Mouse (Mus musculus): Measurements from ENCODE around the gene Gm9922.
A peak's percentile ranks its signal among the peaks of the same experiment; 100 is the strongest.

Gm9922 gene

GRCm38 (mm10) chr14:101729237-101729971, at the start of gene Gm9922, which contains the start of gene Lmo7:
Gene Gm9922, minus strand, starts transcription at chr14:101729814.
Gene Lmo7, plus strand, starts transcription at chr14:101729957.
- DNase-seq (ENCODE audit: low spot score): peak; percentile 37

- DNase-seq (ENCODE audit: low spot score): no peak
These were observed 48.8 kb upstream of the Gm9922 start for GRCm38 (mm10) chr14:101778426-101778825.

GRCm38 (mm10) chr14:101777129-101777493, 47.5 kb upstream of the Gm9922 start:
- no peak for DNase-seq (ENCODE audit: low spot score)

DNA sequence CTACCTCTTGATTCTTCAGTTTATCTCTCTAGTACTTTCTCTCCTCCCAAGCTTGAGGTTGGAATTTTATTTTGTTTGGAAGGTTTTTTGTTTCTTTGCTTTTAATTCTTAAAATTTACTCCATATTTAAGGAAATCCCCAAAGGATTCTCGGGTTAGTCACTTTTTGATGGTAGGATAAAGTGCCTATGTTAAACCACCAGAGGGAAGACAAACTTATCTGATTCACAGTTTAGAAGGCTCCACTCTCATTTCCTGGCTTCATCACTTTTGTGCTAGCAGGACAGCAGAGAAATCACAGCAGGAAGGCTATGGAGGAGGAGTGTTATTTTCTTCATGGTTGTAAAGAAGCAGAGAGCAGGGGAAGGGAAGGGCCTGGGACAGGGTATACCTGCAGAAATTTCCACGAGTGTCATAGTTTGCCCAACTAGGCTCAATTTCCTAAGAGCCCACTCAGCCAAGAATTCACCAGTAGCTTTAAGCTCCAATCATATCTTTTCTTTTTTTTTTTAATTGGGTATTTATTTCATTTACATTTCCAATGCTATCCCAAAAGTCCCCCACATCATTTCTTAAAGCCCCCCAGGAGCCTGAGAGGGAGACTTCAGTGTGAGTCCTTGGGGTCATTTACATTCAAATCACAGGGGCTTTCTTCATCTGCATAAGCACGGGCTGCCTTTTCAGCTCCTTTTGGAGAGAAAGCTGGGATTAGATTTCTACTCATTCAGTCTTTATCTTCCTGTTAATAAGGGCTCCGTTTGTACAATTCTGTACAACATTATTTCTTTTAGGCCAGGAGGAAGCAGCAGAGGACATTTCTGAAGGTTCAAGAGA, 46.9 kb upstream of the Gm9922 start:
- DNase-seq (ENCODE audit: low spot score): no peak

DNA sequence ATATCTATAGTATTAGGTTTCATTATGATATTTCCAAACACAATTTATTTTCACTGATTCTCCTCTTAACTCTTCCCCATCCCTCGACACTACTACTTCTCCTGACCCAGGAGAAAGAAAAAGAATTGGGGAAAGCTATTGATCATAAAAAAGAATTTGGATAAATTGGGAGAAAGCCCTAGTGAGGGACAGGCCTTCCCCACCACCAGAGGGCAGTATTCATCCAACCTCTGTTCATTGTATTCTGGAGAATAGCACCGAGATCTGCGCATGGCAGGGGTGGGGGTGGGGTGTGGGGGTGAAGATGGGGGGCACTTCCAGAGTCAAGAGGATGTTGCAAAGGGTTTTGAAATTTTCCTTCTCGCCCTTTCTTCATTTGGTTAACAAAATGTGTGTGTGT, 45.0 kb upstream of the Gm9922 start:
- no peak for DNase-seq (ENCODE audit: low spot score)

DNA sequence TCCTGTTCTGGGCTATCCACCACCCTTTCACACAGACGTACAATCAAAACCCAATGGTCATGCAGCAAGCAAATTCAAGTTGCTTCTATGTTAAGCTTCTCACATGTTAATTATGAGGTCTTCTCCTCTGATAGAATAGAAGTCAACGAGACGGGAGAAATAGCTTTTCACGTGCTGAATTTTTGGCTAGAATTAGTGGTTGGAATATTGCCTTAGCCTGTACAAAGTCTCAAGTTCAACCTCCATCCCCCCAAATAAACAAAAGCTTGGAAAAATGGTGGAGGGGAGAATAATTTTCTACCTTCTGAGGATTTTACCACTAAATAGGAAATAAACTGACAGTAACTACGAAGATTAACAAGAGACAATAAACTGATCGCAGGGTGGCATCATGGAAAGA, 42.1 kb upstream of the Gm9922 start:
- no peak for DNase-seq (ENCODE audit: low spot score)

DNA sequence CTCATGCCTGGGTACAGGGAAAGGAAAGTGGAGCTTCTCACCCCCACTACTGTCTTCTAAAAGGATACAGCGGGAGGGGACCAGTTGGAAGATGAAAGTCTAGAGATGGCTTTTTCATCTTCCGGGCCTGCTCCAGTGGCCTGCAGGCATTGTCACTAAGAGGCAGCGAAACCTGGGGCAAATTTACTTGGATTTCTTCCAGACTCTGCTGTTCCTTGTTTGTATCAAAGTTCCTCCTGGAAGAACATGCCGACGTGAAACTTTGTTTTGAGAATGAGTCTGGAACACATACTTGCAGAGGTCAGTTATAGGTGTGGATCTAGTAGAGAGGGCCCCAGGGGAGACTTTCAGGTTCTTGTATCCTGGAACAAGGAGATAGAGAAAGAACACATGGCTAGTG, 41.7 kb upstream of the Gm9922 start:
- no peak for DNase-seq (ENCODE audit: low spot score)

DNA sequence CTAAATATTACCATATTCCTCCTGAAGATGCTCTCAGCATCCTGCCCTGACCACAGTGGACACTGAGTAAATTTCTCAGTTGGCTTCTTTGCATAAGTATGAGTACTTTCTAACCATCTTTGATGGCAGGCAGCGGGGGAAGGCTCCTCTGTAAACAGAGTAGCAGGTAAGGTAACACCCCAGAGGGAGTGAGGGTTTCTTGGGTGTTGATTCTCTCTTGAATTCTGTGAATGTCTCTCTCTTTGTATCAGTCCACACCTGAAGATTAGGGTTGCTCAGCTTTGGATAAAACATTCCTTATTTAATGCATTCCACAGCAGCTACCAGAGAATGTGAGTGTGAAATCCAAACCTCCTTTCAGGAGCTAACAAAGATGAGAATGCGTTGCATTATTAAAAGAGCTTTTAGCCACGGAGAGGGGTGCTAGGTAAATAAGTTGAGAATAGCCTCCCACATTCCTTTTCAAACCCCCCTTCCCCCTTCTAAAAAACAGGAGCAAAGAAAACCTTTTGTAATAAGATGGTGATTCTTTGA, 34.2 kb upstream of the Gm9922 start:
- no peak for DNase-seq (ENCODE audit: low spot score)

DNA sequence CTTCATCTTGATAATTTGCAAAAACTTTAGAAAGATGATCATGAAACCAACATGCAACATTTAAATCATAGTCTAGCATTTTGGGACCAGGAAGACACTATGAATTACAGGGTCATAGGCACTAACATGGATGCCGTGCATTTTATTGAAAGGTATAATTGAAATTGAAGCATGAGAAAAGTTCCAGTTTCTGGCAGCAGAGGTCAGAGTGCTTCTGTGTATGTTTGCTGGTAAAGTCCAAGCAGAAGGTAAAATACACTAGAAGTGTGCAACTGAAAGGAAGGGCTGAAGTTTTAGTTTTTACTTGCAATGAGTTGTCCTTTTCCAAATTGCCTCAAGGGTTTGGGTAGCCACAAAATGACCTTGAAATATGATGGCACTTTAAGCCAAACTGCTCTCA, 32.7 kb upstream of the Gm9922 start:
- no peak for DNase-seq (ENCODE audit: low spot score)

DNA sequence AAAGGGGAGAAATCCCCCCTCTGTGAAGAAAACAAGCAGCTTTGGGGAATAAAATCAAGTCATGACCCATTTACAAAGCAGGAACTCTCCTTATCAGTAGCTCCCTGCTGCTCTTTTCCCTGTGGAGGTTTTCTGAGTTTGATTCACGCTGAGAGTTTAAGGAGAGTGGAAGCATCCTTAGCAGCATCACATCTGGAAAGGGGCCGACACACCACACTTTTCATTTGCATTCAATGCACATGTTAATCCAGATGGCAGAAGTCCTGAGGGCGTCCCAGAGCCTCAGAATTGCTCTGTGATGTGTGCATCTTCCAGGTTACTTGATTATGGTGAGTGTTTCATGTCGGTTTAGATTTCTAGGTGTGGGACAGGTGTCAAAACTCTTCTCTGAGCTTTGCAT, 25.8 kb upstream of the Gm9922 start:
- DNase-seq (ENCODE audit: low spot score): no peak

DNA sequence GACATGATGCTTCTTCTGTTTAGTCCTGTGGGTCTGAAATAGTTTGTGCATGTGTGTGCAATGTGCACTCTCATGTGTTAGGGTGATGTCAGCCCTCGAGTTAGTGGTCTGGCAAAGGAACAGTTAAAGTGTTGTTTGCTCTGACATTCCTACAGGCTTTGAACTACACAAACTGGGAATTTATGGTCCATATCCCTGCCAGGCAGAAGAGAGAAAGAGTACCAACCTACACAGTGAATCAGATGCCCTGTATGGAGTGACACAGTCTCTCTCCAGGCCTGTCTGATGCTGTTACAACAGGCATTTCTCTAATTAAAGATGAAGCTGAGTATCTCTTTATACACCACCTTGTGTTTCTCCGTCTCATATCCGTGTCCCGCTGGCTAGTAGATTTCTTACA, 21.3 kb upstream of the Gm9922 start:
- DNase-seq (ENCODE audit: low spot score): no peak

- DNase-seq (ENCODE audit: low spot score): no peak
These were observed 18.8 kb upstream of the Gm9922 start for GRCm38 (mm10) chr14:101748436-101748835.

- DNase-seq (ENCODE audit: low spot score): no peak
These were observed 18.2 kb upstream of the Gm9922 start for GRCm38 (mm10) chr14:101747811-101748210.

DNA sequence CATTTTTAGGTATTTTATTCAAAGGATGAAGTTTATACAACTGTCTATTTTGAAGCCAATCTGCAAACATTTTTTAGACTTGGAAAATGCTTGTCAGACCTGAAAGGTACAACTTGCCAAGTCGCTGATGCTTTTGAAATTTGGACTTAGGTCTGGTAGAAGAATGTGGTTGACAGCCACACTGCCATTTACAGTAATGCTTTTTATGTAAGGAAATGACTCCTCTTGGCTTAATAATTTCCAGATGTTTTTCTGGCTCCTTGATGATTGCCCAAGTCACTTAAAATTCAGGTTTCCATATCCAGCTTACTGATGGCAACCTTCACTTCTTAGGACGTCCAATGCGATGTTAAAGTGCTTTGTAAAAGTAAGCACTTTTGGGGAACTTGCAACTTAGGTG, 17.0 kb upstream of the Gm9922 start:
- DNase-seq (ENCODE audit: low spot score): no peak

DNA sequence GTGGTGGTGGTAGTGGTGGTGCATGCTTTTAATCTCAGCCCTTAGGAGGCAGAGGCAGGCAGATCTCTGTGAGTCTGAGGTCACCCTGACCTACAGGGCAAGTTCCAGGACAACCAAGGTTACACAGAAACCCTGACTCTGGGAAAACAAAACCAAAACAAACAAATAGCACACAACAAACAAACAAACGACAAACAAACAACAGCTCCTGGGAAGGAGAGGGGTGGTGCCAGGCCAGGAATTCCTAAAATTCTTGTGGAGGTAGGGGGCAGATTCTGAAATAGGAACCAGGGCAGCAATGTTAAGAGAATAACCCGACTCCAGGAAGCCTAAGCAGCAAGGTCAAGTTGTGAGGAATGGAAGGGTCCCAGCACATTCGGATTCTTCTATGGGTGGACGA, 7.9 kb upstream of the Gm9922 start:
- DNase-seq (ENCODE audit: low spot score): no peak

- DNase-seq (ENCODE audit: low spot score): no peak
These were observed 4.1 kb upstream of the Gm9922 start for GRCm38 (mm10) chr14:101733542-101734303.

- DNase-seq (ENCODE audit: low spot score): no peak
These were observed 518 bp upstream of the Gm9922 start for GRCm38 (mm10) chr14:101729972-101730692.

DNA sequence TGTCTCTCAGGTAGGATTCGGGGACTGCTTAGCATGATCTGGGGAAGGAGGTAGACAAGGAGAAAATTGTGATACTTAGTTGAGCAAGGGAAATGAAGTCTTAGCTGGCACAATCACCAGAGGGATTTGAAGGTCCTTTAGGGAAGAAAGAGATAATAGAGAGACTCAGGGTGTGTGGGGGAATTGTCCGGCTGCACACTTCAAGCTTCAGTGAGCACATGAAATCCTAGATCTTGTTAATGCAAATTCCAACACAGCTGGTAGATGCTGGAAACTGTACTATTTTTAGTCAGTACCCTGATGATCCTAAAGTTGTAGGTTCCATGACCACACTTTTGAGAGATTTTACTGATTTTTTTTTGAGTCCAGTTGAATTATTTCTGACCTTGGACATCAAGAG, 15.2 kb downstream of the Gm9922 start:
- DNase-seq (ENCODE audit: low spot score): no peak

DNA sequence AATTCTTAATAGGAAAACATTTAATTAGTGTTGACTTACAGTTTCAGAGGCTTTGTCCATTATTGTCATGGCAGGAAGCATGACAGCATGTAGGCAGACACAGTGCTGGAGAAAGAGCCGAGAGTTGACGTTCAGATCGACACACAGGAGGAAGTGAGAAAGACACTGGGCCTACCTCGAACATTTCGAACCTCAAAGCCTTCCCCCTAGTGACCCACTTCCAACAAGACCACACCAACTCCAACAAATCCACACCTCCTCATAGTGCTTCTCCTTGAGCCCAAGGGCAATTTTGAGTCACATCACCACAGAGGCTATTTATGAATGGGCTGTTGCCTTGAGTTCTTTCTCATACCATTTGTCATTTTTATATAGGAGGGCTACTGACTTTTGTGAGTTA, 22.5 kb downstream of the Gm9922 start:
- no peak for DNase-seq (ENCODE audit: low spot score)

- DNase-seq (ENCODE audit: low spot score): no peak
These were observed 25.1 kb downstream of the Gm9922 start for GRCm38 (mm10) chr14:101704479-101704878.

DNA sequence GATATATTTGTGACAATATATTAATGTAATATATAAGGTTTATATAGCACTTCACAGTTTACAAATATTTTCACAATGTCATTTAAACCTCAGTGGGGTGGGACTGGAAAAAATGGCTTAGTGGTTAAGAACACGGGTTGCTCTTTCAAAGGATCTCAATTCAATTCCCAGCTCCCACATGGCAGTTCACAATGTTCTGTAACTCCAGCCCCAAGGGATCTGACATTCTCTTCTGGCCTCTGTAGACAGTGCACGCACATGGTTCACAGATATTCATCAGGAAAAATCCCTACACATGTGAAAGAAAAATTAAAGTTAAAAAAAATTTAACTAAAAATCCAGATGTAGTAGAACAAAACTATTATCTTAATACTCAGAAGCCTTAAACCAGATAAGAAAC, 41.2 kb downstream of the Gm9922 start:
- no peak for DNase-seq (ENCODE audit: low spot score)

DNA sequence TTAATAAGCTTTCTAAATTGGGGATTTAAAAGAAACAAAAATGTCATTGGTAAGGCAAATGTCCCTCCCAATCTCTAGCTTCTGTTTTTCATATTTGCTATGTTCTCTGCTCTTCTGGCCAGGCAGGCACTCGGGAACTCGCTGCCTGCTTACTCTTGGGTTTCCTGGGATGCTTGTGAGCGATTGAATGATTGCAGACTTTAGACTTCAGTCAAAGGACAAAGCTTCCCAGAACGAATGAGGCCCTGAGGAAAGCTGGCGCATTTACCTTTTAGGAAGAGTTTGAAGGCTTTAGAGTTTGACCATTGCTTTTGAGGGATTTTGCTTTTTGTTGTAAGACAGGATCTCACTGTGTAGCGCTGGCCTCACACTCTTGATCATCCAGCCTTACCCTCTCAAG, 41.9 kb downstream of the Gm9922 start:
- DNase-seq (ENCODE audit: low spot score): no peak

Data from ovary, postnatal 10 days (tissue).